Mouse (Mus musculus): ENCODE measurements around the gene Gm10837.
A peak's percentile ranks its signal among the peaks of the same experiment; 100 is the strongest.

The Gm10837 gene

GRCm38 (mm10) chr14:122534017-122534924 is 43.9 kb downstream of the Gm10837 start, which contains the start of gene Pcca:
Gene Pcca (plus strand): TSS chr14:122534324.
- peak; percentile 94 to 97 for DNase-seq (ENCODE audit: low spot score in 2 of 2)

GRCm38 (mm10) chr14:122535986-122536385 is 45.6 kb downstream of the Gm10837 start:
- DNase-seq (ENCODE audit: low spot score in 2 of 2): no peak

All from urinary bladder, postnatal 36 days (tissue).